Mouse (Mus musculus) thymus, adult 2 months (tissue): ENCODE measurements around the gene Entpd2.

ENCODE experiments used
- CTCF ChIP-seq: fragments of 200-500 bp; IDR thresholded peaks from 2 replicates; pipeline ENCODE4 v1.5.1; 2012; ENCODE audit warnings: mild to moderate bottlenecking, control low read depth, low read length, moderate library complexity, borderline replicate concordance; ENCODE audit not compliant: control insufficient read depth, poor library complexity, insufficient read depth; ENCODE audit errors: extremely low read depth
- POLR2A ChIP-seq: fragments of 200-500 bp; IDR thresholded peaks from 2 replicates; pipeline ENCODE4 v1.6.1; 2012; ENCODE audit warnings: mild to moderate bottlenecking, low read length, control low read depth, moderate library complexity; ENCODE audit not compliant: control insufficient read depth, poor library complexity, insufficient read depth; ENCODE audit errors: extremely low read depth

DNA sequence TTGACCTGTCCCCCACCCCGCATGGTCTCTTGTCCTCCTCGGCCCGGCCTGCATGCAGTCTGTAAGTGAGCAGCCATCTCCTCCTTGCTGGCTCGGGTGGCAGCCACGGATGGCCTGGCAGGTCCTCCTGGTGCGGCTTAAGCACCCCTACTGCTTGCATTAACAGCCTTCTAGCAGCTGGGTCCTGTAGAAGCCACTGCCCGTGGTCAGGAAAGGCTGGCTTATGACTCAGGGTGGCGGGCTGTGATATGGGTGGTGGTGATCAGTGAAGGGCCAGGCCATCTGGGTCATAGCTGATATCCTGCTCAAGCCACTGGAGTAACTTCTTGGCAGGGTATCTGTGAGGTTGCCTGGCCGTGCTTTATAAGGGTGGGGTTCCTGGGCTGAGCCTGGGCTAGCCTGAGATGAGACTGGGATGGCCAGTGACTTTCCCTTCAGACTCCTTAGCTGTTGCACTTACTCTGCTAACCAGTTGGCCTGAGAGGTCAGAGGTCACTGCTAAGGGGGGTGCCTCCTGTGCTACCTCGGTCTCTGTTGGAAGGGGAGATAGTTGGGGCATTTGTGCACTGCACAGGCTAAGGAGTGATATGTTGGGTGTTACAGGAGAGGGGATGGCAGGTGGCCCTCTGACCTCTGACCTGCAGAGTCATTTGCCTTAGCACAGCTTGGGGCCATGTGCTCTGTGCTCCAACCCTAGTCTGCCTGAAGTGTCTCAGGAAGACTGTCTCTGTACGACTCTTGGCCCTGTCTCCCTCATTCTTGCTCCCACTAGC is 36.8 kb downstream of the Entpd2 start:
- TF ChIP-seq CTCF (no peak), POLR2A (no peak)
